Mouse (Mus musculus): ENCODE results near the gene Prpsap1. TPM values are rescaled to one million over a fixed set of nuclear protein-coding genes. Genes with fewer than 3 reads are reported as not detected.
A peak's percentile ranks its signal among the peaks of the same experiment; 100 is the strongest.

The Prpsap1 gene
- polyA plus RNA-seq, 1 experiment from 2014 or later, result 198 TPM

DNA sequence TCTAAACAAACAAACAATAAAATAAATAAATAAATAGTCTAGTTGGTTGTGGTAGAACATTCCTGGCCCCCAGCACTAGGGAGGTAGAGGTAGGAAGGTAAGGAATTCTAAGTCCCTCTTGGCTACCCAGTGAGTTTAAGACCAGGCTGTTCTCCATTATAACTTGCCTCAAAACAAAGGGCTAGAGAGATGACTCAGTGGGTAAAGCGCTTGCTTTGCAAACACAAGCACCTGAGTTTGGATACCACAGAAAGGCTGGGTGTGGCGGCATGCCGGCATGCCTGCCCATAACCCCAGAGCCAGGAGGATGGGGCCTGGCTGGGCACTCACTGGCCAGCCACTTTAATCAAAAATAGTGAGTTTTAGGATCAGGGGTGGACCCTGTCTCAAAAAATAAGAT lies 28.0 kb upstream of the Prpsap1 start:
- no peak overlapping the region for H3K27ac ChIP-seq (ENCODE audit: low read length)
- no peak overlapping the region for H3K4me2 ChIP-seq (ENCODE audit: low read length)
- no peak overlapping the region for H3K4me3 ChIP-seq (ENCODE audit: low read depth, low read length)
- no peak overlapping the region for H3K9ac ChIP-seq (ENCODE audit: low read depth, low read length)
- H3K9me3 ChIP-seq (replicated peaks; ENCODE audit: control insufficient read depth, low read length, poor library complexity, severe bottlenecking), result no peaks in the 10 kb centered on the region
- no peak for ATAC-seq
- peaks cover 8% of the 10 kb centered on the region; the same call in 1 of the 2 replicates for H3K4me1 ChIP-seq (ENCODE audit: control insufficient read depth, insufficient read depth, low read length)
- no peaks in the 10 kb centered on the region for H3K36me3 ChIP-seq (ENCODE audit: control insufficient read depth, insufficient read depth, low read length)
- whole genome bisulfite sequencing, result 85% methylated on average over 3 of the region's 3 CpGs
- no peaks in the 10 kb centered on the region for H3K27me3 ChIP-seq (ENCODE audit: control insufficient read depth, insufficient read depth, low read depth, low read length)

DNA sequence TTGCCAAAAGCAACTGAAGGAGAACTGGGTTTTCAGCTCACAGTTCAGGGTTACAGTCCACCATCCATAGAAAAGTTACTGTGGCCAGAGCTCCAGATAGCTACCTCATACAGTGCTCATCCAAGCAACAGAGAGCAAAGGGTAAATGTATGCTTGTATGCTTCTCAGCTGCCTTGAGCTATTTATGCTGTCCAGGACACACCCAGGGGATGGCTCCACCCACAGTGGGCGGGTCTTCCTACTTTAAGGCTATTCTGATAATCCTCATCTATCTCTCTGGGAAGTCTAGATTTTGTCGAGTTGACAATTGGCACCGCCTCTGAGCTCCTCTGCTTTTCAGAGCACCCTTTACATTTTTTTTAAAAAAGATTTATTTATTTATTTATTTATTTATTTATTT lies 27.1 kb upstream of the Prpsap1 start:
- WGBS, result 53% methylated on average over 3 of the region's 3 CpGs
- Histone ChIP-seq H3K9ac (ENCODE audit: low read depth, low read length) (no peak overlapping the region), H3K4me1 (ENCODE audit: control insufficient read depth, insufficient read depth, low read length) (peaks cover 8% of the 10 kb centered on the region; the same call in 1 of the 2 replicates), H3K27ac (ENCODE audit: low read length) (no peak overlapping the region), H3K36me3 (ENCODE audit: control insufficient read depth, insufficient read depth, low read length) (no peaks in the 10 kb centered on the region), H3K4me2 (ENCODE audit: low read length) (no peak overlapping the region), H3K9me3 (replicated peaks; ENCODE audit: control insufficient read depth, low read length, poor library complexity, severe bottlenecking) (no peaks in the 10 kb centered on the region), H3K4me3 (ENCODE audit: low read depth, low read length) (no peak overlapping the region), H3K27me3 (ENCODE audit: control insufficient read depth, insufficient read depth, low read depth, low read length) (no peaks in the 10 kb centered on the region)
- ATAC-seq, result no peak

DNA sequence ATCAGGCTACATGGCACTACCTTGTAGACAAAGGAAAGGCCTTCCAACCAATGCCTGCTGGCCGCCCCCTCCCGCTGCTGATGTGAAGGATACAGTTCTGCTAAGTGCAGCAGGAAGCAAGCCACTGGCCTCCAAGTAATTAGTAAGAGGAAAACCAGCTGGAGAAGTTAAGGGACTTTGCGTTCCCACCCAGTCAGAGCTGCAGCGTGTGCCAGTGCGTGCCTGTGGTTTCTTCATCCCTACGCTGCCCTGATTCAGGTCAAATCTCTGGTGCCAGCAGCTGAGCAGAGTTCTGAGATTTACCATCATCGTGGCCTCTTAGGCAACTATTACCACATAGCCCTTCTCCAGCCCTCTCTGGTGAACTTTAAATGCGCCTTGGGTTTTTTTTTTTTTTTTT lies 24.5 kb upstream of the Prpsap1 start:
- Histone ChIP-seq H3K4me3 (ENCODE audit: low read depth, low read length) (no peak overlapping the region), H3K9ac (ENCODE audit: low read depth, low read length) (no peak overlapping the region), H3K9me3 (replicated peaks; ENCODE audit: control insufficient read depth, low read length, poor library complexity, severe bottlenecking) (no peaks in the 10 kb centered on the region), H3K27me3 (ENCODE audit: control insufficient read depth, insufficient read depth, low read depth, low read length) (no peaks in the 10 kb centered on the region), H3K4me1 (ENCODE audit: control insufficient read depth, insufficient read depth, low read length) (peaks cover 8% of the 10 kb centered on the region; the same call in 1 of the 2 replicates), H3K27ac (ENCODE audit: low read length) (no peak overlapping the region), H3K4me2 (ENCODE audit: low read length) (no peak overlapping the region), H3K36me3 (ENCODE audit: control insufficient read depth, insufficient read depth, low read length) (no peaks in the 10 kb centered on the region)
- 81% methylated on average over 8 of the region's 8 CpGs for WGBS
- ATAC-seq, result no peak

DNA sequence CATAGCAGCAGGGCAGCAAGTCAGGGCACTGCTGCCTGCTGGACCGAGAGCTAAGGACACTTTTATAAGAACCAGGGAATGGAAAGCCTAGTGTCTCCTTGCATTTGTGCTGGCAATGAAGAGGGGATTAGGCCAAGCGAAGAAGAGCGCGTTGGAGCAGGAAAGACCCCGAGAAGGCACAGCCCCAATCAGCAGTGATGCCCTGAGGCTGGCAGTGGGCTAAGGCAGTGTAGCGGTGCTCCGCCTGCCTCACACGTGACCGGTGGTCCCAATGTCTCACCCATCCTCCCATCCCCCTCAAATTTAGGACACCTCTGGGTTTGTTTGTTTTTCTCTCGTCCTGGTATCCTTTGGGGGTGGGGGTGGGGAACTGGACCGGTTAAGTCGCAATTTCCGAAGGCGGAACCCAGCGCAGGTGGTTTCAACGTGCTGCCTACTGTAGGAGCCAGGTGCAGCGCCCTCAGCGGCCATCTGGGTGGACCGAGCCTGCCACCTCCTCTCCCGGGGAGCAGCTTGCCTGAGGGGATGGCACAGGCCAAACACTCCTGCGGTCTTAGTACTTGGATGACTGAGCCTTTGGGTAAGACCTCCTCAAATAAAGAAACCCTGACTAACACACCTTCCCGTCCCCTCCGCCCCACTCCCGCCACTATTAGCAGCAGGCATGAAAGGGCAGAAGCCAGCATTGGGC lies 21.5 kb upstream of the Prpsap1 start:
- H3K27ac ChIP-seq (ENCODE audit: low read length), result no peak overlapping the region
- no peaks in the 10 kb centered on the region for H3K27me3 ChIP-seq (ENCODE audit: control insufficient read depth, insufficient read depth, low read depth, low read length)
- H3K36me3 ChIP-seq (ENCODE audit: control insufficient read depth, insufficient read depth, low read length), result no peaks in the 10 kb centered on the region
- peak overlapping the region; percentile 2; the same call in 1 of the 2 replicates for H3K4me3 ChIP-seq (ENCODE audit: low read depth, low read length)
- ATAC-seq, result no peak
- H3K4me1 ChIP-seq (ENCODE audit: control insufficient read depth, insufficient read depth, low read length), result no peaks in the 10 kb centered on the region
- H3K9ac ChIP-seq (ENCODE audit: low read depth, low read length), result 0 out of 2 replicates have a peak overlapping the region, but pooled peaks have one; percentile 21
- peak overlapping the region; percentile 34 for H3K4me2 ChIP-seq (ENCODE audit: low read length)
- H3K9me3 ChIP-seq (replicated peaks; ENCODE audit: control insufficient read depth, low read length, poor library complexity, severe bottlenecking), result no peaks in the 10 kb centered on the region
- whole genome bisulfite sequencing, result 10% methylated on average over 24 of the region's 24 CpGs

DNA sequence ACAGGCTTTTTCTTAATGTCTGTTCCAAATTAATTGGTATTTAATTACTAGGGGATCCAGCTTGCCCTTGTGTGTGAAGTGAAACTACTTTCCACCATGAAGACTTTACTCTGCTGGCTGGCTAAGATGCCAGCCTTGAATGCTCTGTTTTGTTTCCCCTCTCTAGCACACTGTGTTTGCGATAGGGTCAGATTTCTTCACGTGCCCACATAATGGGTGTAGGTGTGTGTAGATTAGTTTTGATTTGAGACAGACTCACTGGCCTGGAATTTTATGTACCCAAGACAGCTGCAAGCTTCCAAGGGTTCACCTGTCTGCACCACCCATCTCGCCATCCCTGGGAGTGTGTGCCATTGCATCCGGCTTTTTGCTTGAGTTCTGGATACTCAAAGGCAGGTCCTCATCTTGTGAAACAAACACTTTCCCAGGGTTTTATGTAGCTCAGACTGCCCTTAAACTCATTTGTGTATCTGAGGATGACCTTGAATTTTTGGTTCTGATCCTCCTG lies 19.6 kb upstream of the Prpsap1 start:
- 84% methylated on average over 4 of the region's 4 CpGs for WGBS
- no peaks in the 10 kb centered on the region for H3K36me3 ChIP-seq (ENCODE audit: control insufficient read depth, insufficient read depth, low read length)
- H3K4me3 ChIP-seq (ENCODE audit: low read depth, low read length), result no peak overlapping the region
- no peak overlapping the region for H3K4me2 ChIP-seq (ENCODE audit: low read length)
- H3K9me3 ChIP-seq (replicated peaks; ENCODE audit: control insufficient read depth, low read length, poor library complexity, severe bottlenecking), result no peaks in the 10 kb centered on the region
- H3K27me3 ChIP-seq (ENCODE audit: control insufficient read depth, insufficient read depth, low read depth, low read length), result no peaks in the 10 kb centered on the region
- no peak overlapping the region for H3K27ac ChIP-seq (ENCODE audit: low read length)
- H3K9ac ChIP-seq (ENCODE audit: low read depth, low read length), result no peak overlapping the region
- no peaks in the 10 kb centered on the region for H3K4me1 ChIP-seq (ENCODE audit: control insufficient read depth, insufficient read depth, low read length)
- no peak for ATAC-seq

DNA sequence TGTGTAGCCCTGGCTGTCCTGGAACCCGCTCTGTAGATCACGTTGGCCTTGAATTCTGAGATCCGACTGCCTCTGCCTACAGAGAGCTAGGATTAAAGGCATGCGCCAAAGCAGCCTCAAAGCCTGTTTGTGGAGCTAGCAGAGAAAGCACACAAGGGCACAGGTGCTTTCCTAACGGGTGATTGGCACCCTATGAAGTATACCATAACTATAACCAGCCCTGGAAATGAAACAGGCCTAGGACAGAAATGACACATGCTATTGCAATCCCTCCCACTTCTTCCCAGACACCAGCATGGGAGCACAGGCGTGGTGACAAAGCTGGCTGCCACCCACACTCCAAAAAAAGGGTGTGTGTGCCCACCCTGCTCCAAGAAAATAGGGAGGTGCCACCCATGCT lies 19.0 kb upstream of the Prpsap1 start:
- WGBS, result 83% methylated on average over 6 of the region's 6 CpGs

DNA sequence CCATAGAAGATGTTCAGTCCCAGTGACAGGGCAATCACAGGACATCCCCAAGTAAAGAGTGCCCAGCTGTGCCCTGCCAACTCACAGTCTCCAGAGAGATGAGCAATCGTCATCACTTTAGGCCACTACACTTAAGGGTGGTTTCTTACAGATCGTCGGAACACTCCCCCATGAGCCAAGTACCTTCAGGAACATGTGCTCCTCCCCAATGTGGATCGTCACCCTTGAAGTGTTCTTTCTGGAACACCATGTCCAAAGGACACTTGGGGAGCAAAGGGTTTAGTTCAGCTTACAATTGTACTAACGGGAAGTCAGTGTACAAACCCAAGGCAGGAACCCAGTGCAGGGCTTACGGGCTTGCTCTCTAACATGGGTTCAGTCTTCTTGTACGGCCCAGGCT lies 18.2 kb upstream of the Prpsap1 start:
- Histone ChIP-seq H3K36me3 (ENCODE audit: control insufficient read depth, insufficient read depth, low read length) (no peaks in the 10 kb centered on the region), H3K27me3 (ENCODE audit: control insufficient read depth, insufficient read depth, low read depth, low read length) (no peaks in the 10 kb centered on the region), H3K9me3 (replicated peaks; ENCODE audit: control insufficient read depth, low read length, poor library complexity, severe bottlenecking) (no peaks in the 10 kb centered on the region), H3K27ac (ENCODE audit: low read length) (no peak overlapping the region), H3K4me1 (ENCODE audit: control insufficient read depth, insufficient read depth, low read length) (no peaks in the 10 kb centered on the region), H3K4me3 (ENCODE audit: low read depth, low read length) (no peak overlapping the region), H3K9ac (ENCODE audit: low read depth, low read length) (no peak overlapping the region), H3K4me2 (ENCODE audit: low read length) (no peak overlapping the region)
- WGBS, result 92% methylated on average over 7 of the region's 7 CpGs
- no peak for ATAC-seq

More for the DNA sequence above, 19.0 kb upstream of the Prpsap1 start:
- no peak overlapping the region for H3K27ac ChIP-seq (ENCODE audit: low read length)
- no peaks in the 10 kb centered on the region for H3K4me1 ChIP-seq (ENCODE audit: control insufficient read depth, insufficient read depth, low read length)
- H3K36me3 ChIP-seq (ENCODE audit: control insufficient read depth, insufficient read depth, low read length), result no peaks in the 10 kb centered on the region
- H3K9ac ChIP-seq (ENCODE audit: low read depth, low read length), result no peak overlapping the region
- H3K4me2 ChIP-seq (ENCODE audit: low read length), result no peak overlapping the region
- no peaks in the 10 kb centered on the region for H3K27me3 ChIP-seq (ENCODE audit: control insufficient read depth, insufficient read depth, low read depth, low read length)
- ATAC-seq, result no peak
- H3K4me3 ChIP-seq (ENCODE audit: low read depth, low read length), result no peak overlapping the region
- no peaks in the 10 kb centered on the region for H3K9me3 ChIP-seq (replicated peaks; ENCODE audit: control insufficient read depth, low read length, poor library complexity, severe bottlenecking)

DNA sequence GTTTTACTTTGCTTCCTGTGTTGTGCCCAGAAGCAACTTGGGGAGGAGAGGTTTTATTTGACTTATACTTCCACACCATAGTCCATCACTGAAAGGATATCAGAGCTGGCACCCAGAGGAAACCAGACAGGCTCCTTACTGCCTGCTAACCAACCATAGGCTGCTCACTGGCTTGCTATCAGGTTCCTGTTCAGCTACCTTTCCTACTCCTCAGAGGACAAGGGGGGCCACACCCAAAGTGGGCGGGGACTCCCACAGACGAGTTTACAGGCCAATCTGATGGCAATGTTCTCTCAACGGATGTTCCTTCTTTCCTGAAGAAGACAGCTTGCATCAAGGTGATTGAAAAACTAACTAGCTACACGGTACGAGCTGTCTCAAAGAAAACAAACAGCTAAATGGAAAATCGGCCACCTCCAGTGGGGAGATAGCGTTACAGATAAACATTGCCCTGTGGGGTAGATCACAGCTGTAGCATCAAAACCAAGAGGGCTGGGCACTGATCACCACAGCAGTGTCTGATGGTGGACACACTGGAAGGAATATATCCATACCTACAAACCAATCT lies 17.4 kb upstream of the Prpsap1 start:
- Histone ChIP-seq H3K4me3 (ENCODE audit: low read depth, low read length) (no peak overlapping the region), H3K9ac (ENCODE audit: low read depth, low read length) (no peak overlapping the region), H3K27me3 (ENCODE audit: control insufficient read depth, insufficient read depth, low read depth, low read length) (no peaks in the 10 kb centered on the region), H3K27ac (ENCODE audit: low read length) (no peak overlapping the region), H3K36me3 (ENCODE audit: control insufficient read depth, insufficient read depth, low read length) (no peaks in the 10 kb centered on the region), H3K9me3 (replicated peaks; ENCODE audit: control insufficient read depth, low read length, poor library complexity, severe bottlenecking) (no peaks in the 10 kb centered on the region), H3K4me1 (ENCODE audit: control insufficient read depth, insufficient read depth, low read length) (no peaks in the 10 kb centered on the region), H3K4me2 (ENCODE audit: low read length) (no peak overlapping the region)
- 73% methylated on average over 7 of the region's 7 CpGs for WGBS
- ATAC-seq, result no peak

DNA sequence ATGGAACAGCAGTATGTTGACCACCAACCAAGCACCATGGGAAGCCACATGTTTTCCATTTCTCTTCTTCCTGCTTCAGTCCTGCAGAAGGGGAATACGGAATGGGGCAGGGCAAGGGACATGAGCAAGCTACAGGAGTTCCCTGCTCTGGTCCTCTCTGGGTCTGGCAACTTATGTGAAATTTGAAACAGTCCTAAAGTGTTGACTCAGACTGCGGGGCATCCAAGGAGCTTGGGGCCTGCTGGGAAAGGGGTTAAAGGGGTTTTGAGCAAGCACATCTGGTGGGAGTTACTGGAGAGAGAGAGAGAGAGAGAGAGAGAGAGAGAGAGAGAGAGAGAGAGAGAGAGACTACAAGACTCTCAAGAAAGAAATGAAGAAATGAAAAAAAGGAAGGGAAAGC lies 14.7 kb upstream of the Prpsap1 start:
- Histone ChIP-seq H3K27ac (ENCODE audit: low read length) (no peak overlapping the region), H3K36me3 (ENCODE audit: control insufficient read depth, insufficient read depth, low read length) (no peaks in the 10 kb centered on the region), H3K9ac (ENCODE audit: low read depth, low read length) (no peak overlapping the region), H3K9me3 (replicated peaks; ENCODE audit: control insufficient read depth, low read length, poor library complexity, severe bottlenecking) (no peaks in the 10 kb centered on the region), H3K4me3 (ENCODE audit: low read depth, low read length) (no peak overlapping the region), H3K4me2 (ENCODE audit: low read length) (no peak overlapping the region), H3K4me1 (ENCODE audit: control insufficient read depth, insufficient read depth, low read length) (no peaks in the 10 kb centered on the region), H3K27me3 (ENCODE audit: control insufficient read depth, insufficient read depth, low read depth, low read length) (no peaks in the 10 kb centered on the region)
- 72% methylated on average over 2 of the region's 2 CpGs for WGBS
- ATAC-seq, result no peak

Data from midbrain, embryonic 16.5 days (tissue).